ENCODE assay signal across 9 mouse cellular contexts in the genomic region with DNA sequence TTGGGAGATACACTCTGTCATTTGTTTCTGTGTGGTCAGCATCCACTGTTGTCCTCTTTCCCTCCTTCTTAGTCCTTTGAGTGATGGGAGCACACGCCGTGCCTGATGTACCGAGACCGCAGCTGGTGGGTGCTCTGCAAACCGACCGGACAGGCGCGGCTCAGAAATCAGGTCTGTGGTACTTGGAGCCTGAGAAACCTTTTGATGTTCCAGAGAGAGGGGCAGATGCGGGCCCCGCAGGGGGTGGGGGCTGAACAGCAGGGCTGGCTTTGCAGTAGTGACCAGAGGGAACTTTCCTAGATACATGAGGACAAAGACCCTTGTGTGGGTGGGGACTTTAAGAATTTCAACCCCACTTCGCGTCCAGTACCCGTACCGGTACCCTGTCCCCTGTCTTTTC. TPM values are rescaled to one million over a fixed set of nuclear protein-coding genes. Genes with fewer than 3 reads are reported as not detected.
DNase-seq lines count a peak whose midpoint lies in the region; ATAC-seq and TF ChIP-seq lines count a peak whose summit lies in the region.
"Had no signal": no experiment of that assay in that cellular context is flagged by ENCODE, and none has a peak within 500 bp of the region (broad histone marks: within the 10 kb centered on the region; RNA-seq: fewer than 3 reads in every experiment).

No protein-coding gene starts in this region.

- no peaks in the 10 kb centered on the region for H3K36me3 ChIP-seq in heart, embryonic 12.5 days
- no peaks in the 10 kb centered on the region for H3K36me3 ChIP-seq in hindbrain, embryonic 10.5 days
- no peaks in the 10 kb centered on the region for H3K36me3 ChIP-seq in midbrain, embryonic 13.5 days

- peak overlapping the region; percentile 62 for H3K9ac ChIP-seq in heart, embryonic 12.5 days
- H3K9ac ChIP-seq in midbrain, embryonic 13.5 days (replicated peaks), result peak overlapping the region; percentile 65

- WGBS in heart, embryonic 12.5 days, result 8% methylated on average over 14 of the region's 14 CpGs
- WGBS in hindbrain, embryonic 10.5 days, result 6% methylated on average over 14 of the region's 14 CpGs
- 6% methylated on average over 14 of the region's 14 CpGs for WGBS in midbrain, embryonic 13.5 days

- ATAC-seq in heart, embryonic 12.5 days (ENCODE audit: insufficient number of reproducible peaks, low FRiP score), result peak; percentile 13; the same call in 1 of the 2 replicates
- ATAC-seq in midbrain, embryonic 13.5 days, result peak; percentile 46
- ATAC-seq in megakaryocyte-erythroid progenitor cell, adult 5-6 weeks (replicated peaks; ENCODE audit: low FRiP score, low TSS enrichment, poor library complexity, severe bottlenecking), result no peak

- H3K27me3 ChIP-seq in heart, embryonic 12.5 days (replicated peaks), result 0 out of 2 replicates have a peak, but pooled peaks cover 4% of the 10 kb centered on the region
- H3K27me3 ChIP-seq in hindbrain, embryonic 10.5 days (ENCODE audit: insufficient read depth, poor library complexity, severe bottlenecking), result peaks cover 8% of the 10 kb centered on the region
- no peaks in the 10 kb centered on the region for H3K27me3 ChIP-seq in midbrain, embryonic 13.5 days
- H3K27me3 ChIP-seq: CH12.LX had no signal

- intact Hi-C loops in heart, postnatal 10 days (cut with DNase I), result loop anchor here (5.0 kb wide), 1 partner anchor 331 kb away; no protein-coding TSS in a partner anchor

- peaks cover 17% of the 10 kb centered on the region for H3K4me1 ChIP-seq in heart, embryonic 12.5 days (replicated peaks)
- H3K4me1 ChIP-seq in bone marrow macrophage, adult 2 months (ENCODE audit: control insufficient read depth, insufficient read depth, low read length), result peaks cover 27% of the 10 kb centered on the region
- H3K4me1 ChIP-seq in hindbrain, embryonic 10.5 days (replicated peaks), result peaks cover 24% of the 10 kb centered on the region
- peaks cover 16% of the 10 kb centered on the region for H3K4me1 ChIP-seq in midbrain, embryonic 13.5 days (replicated peaks)

- peak overlapping the region; percentile 87 for H3K4me2 ChIP-seq in heart, embryonic 12.5 days
- peak overlapping the region; percentile 81 for H3K4me2 ChIP-seq in midbrain, embryonic 13.5 days (replicated peaks)

- H3K9me3 ChIP-seq in heart, embryonic 12.5 days (replicated peaks), result no peaks in the 10 kb centered on the region
- no peaks in the 10 kb centered on the region for H3K9me3 ChIP-seq in hindbrain, embryonic 10.5 days
- no peaks in the 10 kb centered on the region for H3K9me3 ChIP-seq in midbrain, embryonic 13.5 days

- no peak overlapping the region for H3K27ac ChIP-seq in heart, embryonic 12.5 days (ENCODE audit: poor library complexity, severe bottlenecking)
- H3K27ac ChIP-seq in bone marrow macrophage, adult 2 months (ENCODE audit: insufficient read depth, low read depth, low read length), result no peak overlapping the region
- H3K27ac ChIP-seq in hindbrain, embryonic 10.5 days, result peak overlapping the region; percentile 76
- no peak overlapping the region for H3K27ac ChIP-seq in midbrain, embryonic 13.5 days

- no peak for DNase-seq in heart, postnatal 10 days
- DNase-seq in hindbrain, embryonic 10.5 days (ENCODE audit: low spot score), result peak; percentile 60
- DNase-seq in thymus, postnatal 25 days, result no peak
- no peak for DNase-seq in adrenal gland, adult 8-10 months

- no peak for TF ChIP-seq CTCF in bone marrow macrophage, adult 2 months (IDR thresholded peaks at IDR 0.05; ENCODE audit: low read depth, low read length)

- H3K4me3 ChIP-seq in heart, embryonic 12.5 days, result peak overlapping the region; percentile 47
- H3K4me3 ChIP-seq in bone marrow macrophage, adult 2 months (ENCODE audit: insufficient read depth, low read length), result peak overlapping the region; percentile 32
- H3K4me3 ChIP-seq in hindbrain, embryonic 10.5 days, result peak overlapping the region; percentile 57
- peak overlapping the region; percentile 47 for H3K4me3 ChIP-seq in midbrain, embryonic 13.5 days (replicated peaks)

- no peak for TF ChIP-seq POLR2A in bone marrow macrophage, adult 2 months (IDR thresholded peaks at IDR 0.05; ENCODE audit: borderline replicate concordance, low read depth, low read length)

RNA-seq across cellular contexts. Expression of gene Acbd3, which starts 37.5 kb away (rescaled TPM):
- polyA plus RNA-seq in heart, embryonic 12.5 days (2016; fragmentation: Nextera tagmentation; extraction: Ambion mirVana), result 29.2 and 29.7 TPM in 2 replicates
- 10 to 100 TPM; 29.9 to 31.5 TPM for total RNA-seq in heart, postnatal 10 days (2021)
- polyA plus RNA-seq in bone marrow macrophage, adult 2 months (2012; ENCODE audit: insufficient read depth, insufficient read length, missing spikeins), result 33.7 and 36.9 TPM in 2 replicates
- polyA plus RNA-seq in hindbrain, embryonic 10.5 days (2016; fragmentation: Nextera tagmentation; extraction: Ambion mirVana), result 15.1 and 16.5 TPM in 2 replicates
- 21.7 and 24.6 TPM in 2 replicates for polyA plus RNA-seq in midbrain, embryonic 13.5 days (2015; fragmentation: Nextera tagmentation; extraction: Ambion mirVana)
- 19.1 and 21.9 TPM in 2 replicates for total RNA-seq in megakaryocyte-erythroid progenitor cell, adult 5-6 weeks (2014; fragmentation: Nextera tagmentation)
- total RNA-seq in megakaryocyte-erythroid progenitor cell, adult 5-6 weeks (2017), result 42.7 and 44.4 TPM in 2 replicates
- total RNA-seq in adrenal gland, adult 8-10 months (2022), result 10 to 100 TPM; 48.1 to 51.3 (median 50.6) TPM

RNA-seq across cellular contexts. Expression of gene H3f3a, which starts 50.4 kb away (rescaled TPM):
- 1,616 and 1,670 TPM in 2 replicates for polyA plus RNA-seq in heart, embryonic 12.5 days (2016; fragmentation: Nextera tagmentation; extraction: Ambion mirVana)
- total RNA-seq in heart, postnatal 10 days (2021), result 100 to 1,000 TPM; 868 to 930 TPM
- 1,000 and 1,015 TPM in 2 replicates for polyA plus RNA-seq in bone marrow macrophage, adult 2 months (2012; ENCODE audit: insufficient read depth, insufficient read length, missing spikeins)
- 2,706 and 3,181 TPM in 2 replicates for polyA plus RNA-seq in hindbrain, embryonic 10.5 days (2016; fragmentation: Nextera tagmentation; extraction: Ambion mirVana)
- 4,178 and 4,302 TPM in 2 replicates for polyA plus RNA-seq in midbrain, embryonic 13.5 days (2015; fragmentation: Nextera tagmentation; extraction: Ambion mirVana)
- 737 and 1,041 TPM in 2 replicates for total RNA-seq in megakaryocyte-erythroid progenitor cell, adult 5-6 weeks (2014; fragmentation: Nextera tagmentation)
- total RNA-seq in megakaryocyte-erythroid progenitor cell, adult 5-6 weeks (2017), result 1,518 and 1,745 TPM in 2 replicates
- 100 to 1,000 TPM; 575 to 749 (median 648) TPM for total RNA-seq in adrenal gland, adult 8-10 months (2022)
